Mouse (Mus musculus) liver, adult 2 months (tissue): ENCODE measurements around the gene Nrbf2. TPM values are rescaled to one million over a fixed set of nuclear protein-coding genes. Genes with fewer than 3 reads are reported as not detected.
A peak's percentile ranks its signal among the peaks of the same experiment; 100 is the strongest.

Experiments
- DNase-seq: peaks from one replicate; pipeline ENCODE4 v3.0.0-alpha.2; 2011; ENCODE audit warnings: low read depth, low spot score; ENCODE audit errors: extremely low read depth
- H3K27ac ChIP-seq: fragments of 200-500 bp; replicated peaks from 2 replicates; pipeline ENCODE4 v1.5.1; 2012; ENCODE audit warnings: low read depth, mild to moderate bottlenecking, control low read depth, inconsistent platforms, low read length; ENCODE audit not compliant: insufficient read depth
- H3K27me3 ChIP-seq: fragments of 200-500 bp; 2 replicates; pipeline ENCODE4 v1.6.1; 2012; ENCODE audit warnings: mild to moderate bottlenecking, moderate library complexity, low read length, inconsistent platforms; ENCODE audit not compliant: control insufficient read depth, insufficient read depth
- H3K36me3 ChIP-seq: fragments of 200-500 bp; 2 replicates; pipeline ENCODE4 v1.6.1; 2012; ENCODE audit warnings: low read length, inconsistent platforms; ENCODE audit not compliant: control insufficient read depth, insufficient read depth
- H3K4me1 ChIP-seq: fragments of 200-500 bp; 2 replicates; pipeline ENCODE4 v1.6.1; 2011; ENCODE audit warnings: low read length; ENCODE audit not compliant: control insufficient read depth, insufficient read depth
- H3K4me3 ChIP-seq: fragments of 200-500 bp; 2 replicates; pipeline ENCODE4 v1.5.1; 2011; ENCODE audit warnings: low read depth, mild to moderate bottlenecking, control low read depth, low read length, moderate library complexity; ENCODE audit not compliant: insufficient read depth
- H3K79me2 ChIP-seq: fragments of 200-500 bp; 2 replicates; pipeline ENCODE4 v1.6.1; 2012; ENCODE audit warnings: inconsistent platforms, mild to moderate bottlenecking, low read length, moderate library complexity; ENCODE audit not compliant: control insufficient read depth, insufficient read depth
- H3K9ac ChIP-seq: fragments of 200-500 bp; 2 replicates; pipeline ENCODE4 v1.6.1; 2012; ENCODE audit warnings: low read depth, mild to moderate bottlenecking, control low read depth, inconsistent platforms, low read length
- CTCF ChIP-seq: fragments of 200-500 bp; IDR thresholded peaks from 2 replicates; pipeline ENCODE4 v1.5.1; 2011; ENCODE audit warnings: low read depth, low read length, control low read depth
- POLR2A ChIP-seq: fragments of 200-500 bp; IDR thresholded peaks from 2 replicates; pipeline ENCODE4 v1.6.1; 2011; ENCODE audit warnings: low read length, control low read depth; ENCODE audit not compliant: insufficient read depth; ENCODE audit errors: extremely low read depth
- whole genome bisulfite sequencing: fragments of 180-500 bp; shearing (Covaris S2); methylation state at CpG from one replicate; pipeline ENCODE4 v1.1.7; 2018; 5-methylcytosine and 5-hydroxymethylcytosine counted together
- polyA plus RNA-seq: library from polyadenylated mRNA; depleted of rRNA; stranded (reverse); fragments of >200 nt; gene quantifications from 2 replicates; pipeline ENCODE4 v1.2.3, GENCODE M21; 2012
- total RNA-seq: library from RNA; depleted of rRNA; stranded (reverse); fragments of >200 nt; gene quantifications from 2 replicates; pipeline ENCODE4 v1.2.3, GENCODE M21; 2014

The Nrbf2 gene
- total and polyA plus RNA-seq, 2 experiments: 11.3 to 13.6 TPM

GRCm38 (mm10) chr10:67287877-67288276 lies 2.8 kb upstream of the Nrbf2 start:
- Histone ChIP-seq H3K36me3 (no peaks in the 10 kb centered on the region), H3K79me2 (peaks cover 10% of the 10 kb centered on the region; the same call in 1 of the 2 replicates), H3K27ac (peak overlapping the region; percentile 33; the same call in 1 of the 2 replicates), H3K9ac (no peak overlapping the region), H3K4me3 (no peak overlapping the region), H3K27me3 (no peaks in the 10 kb centered on the region), H3K4me1 (peaks cover 23% of the 10 kb centered on the region)
- 21% methylated on average over 3 of the region's 3 CpGs for WGBS
- TF ChIP-seq POLR2A (no peak), CTCF (0 out of 2 replicates have a peak, but pooled peaks have one; percentile 1)
- DNase-seq: peak; percentile 99

- peak overlapping the region; percentile 96 for H3K27ac ChIP-seq
- under 1% methylated on average over 41 of the region's 41 CpGs for WGBS
- peak overlapping the region; percentile 97 for H3K9ac ChIP-seq
- H3K79me2 ChIP-seq: peaks cover 26% of the 10 kb centered on the region; the same call in 1 of the 2 replicates
- H3K27me3 ChIP-seq: no peaks in the 10 kb centered on the region
- peaks cover 30% of the 10 kb centered on the region for H3K4me1 ChIP-seq
- no peak for DNase-seq
- TF ChIP-seq POLR2A (no peak), CTCF (0 out of 2 replicates have a peak, but pooled peaks have one; percentile 5)
- peak overlapping the region; percentile 98 for H3K4me3 ChIP-seq
- no peaks in the 10 kb centered on the region for H3K36me3 ChIP-seq
These were observed 337 bp downstream of the Nrbf2 start for GRCm38 (mm10) chr10:67284761-67285175.

GRCm38 (mm10) chr10:67284311-67284710 lies 794 bp downstream of the Nrbf2 start:
- no peak for TF ChIP-seq CTCF
- no peak for TF ChIP-seq POLR2A
- Histone ChIP-seq H3K9ac (peak overlapping the region; percentile 97), H3K4me3 (peak overlapping the region; percentile 98), H3K36me3 (no peaks in the 10 kb centered on the region), H3K27me3 (no peaks in the 10 kb centered on the region), H3K79me2 (peaks cover 27% of the 10 kb centered on the region; the same call in 1 of the 2 replicates), H3K4me1 (peaks cover 30% of the 10 kb centered on the region), H3K27ac (peak overlapping the region; percentile 96)
- under 1% methylated on average over 10 of the region's 10 CpGs for WGBS
- peak; percentile 78 for DNase-seq

GRCm38 (mm10) chr10:67283516-67283915 lies 1.6 kb downstream of the Nrbf2 start:
- no peak for TF ChIP-seq POLR2A
- no peak for TF ChIP-seq CTCF
- H3K9ac ChIP-seq: peak overlapping the region; percentile 74
- no peaks in the 10 kb centered on the region for H3K27me3 ChIP-seq
- WGBS: 23% methylated on average over 9 of the region's 9 CpGs
- peak overlapping the region; percentile 98 for H3K4me3 ChIP-seq
- H3K36me3 ChIP-seq: no peaks in the 10 kb centered on the region; the same call in 1 of the 2 replicates
- DNase-seq: peak; percentile 98
- H3K79me2 ChIP-seq: peaks cover 32% of the 10 kb centered on the region; the same call in 1 of the 2 replicates
- H3K27ac ChIP-seq: peak overlapping the region; percentile 96
- peaks cover 30% of the 10 kb centered on the region for H3K4me1 ChIP-seq

- Histone ChIP-seq H3K27ac (no peak overlapping the region), H3K27me3 (no peaks in the 10 kb centered on the region), H3K79me2 (peaks cover 34% of the 10 kb centered on the region; the same call in 1 of the 2 replicates), H3K9ac (peak overlapping the region; percentile 24; the same call in 1 of the 2 replicates), H3K4me3 (no peak overlapping the region), H3K4me1 (peaks cover 27% of the 10 kb centered on the region), H3K36me3 (no peaks in the 10 kb centered on the region; the same call in 1 of the 2 replicates)
- 69% methylated on average over 2 of the region's 2 CpGs for WGBS
- no peak for DNase-seq
- TF ChIP-seq CTCF: no peak
- no peak for TF ChIP-seq POLR2A
These were observed 2.6 kb downstream of the Nrbf2 start for GRCm38 (mm10) chr10:67282531-67282930.

- Histone ChIP-seq H3K27me3 (no peaks in the 10 kb centered on the region), H3K4me1 (peaks cover 27% of the 10 kb centered on the region), H3K79me2 (peaks cover 36% of the 10 kb centered on the region; the same call in 1 of the 2 replicates), H3K4me3 (no peak overlapping the region), H3K9ac (no peak overlapping the region), H3K36me3 (no peaks in the 10 kb centered on the region; the same call in 1 of the 2 replicates), H3K27ac (peak overlapping the region; percentile 36)
- peak; percentile 76 for DNase-seq
- no peak for TF ChIP-seq CTCF
- no peak for TF ChIP-seq POLR2A
- 45% methylated on average over 8 of the region's 8 CpGs for WGBS
These were observed 3.3 kb downstream of the Nrbf2 start for GRCm38 (mm10) chr10:67281852-67282251.
